Mouse (Mus musculus) NIH3T3 (cell line): Measurements from ENCODE around the gene Kcnb1.

ENCODE experiments used
- DNase-seq: peaks from one replicate; pipeline ENCODE4 v3.0.0-alpha.2; 2012; ENCODE audit warnings: low read depth

The Kcnb1 gene

GRCm38 (mm10) chr2:167060761-167061160, 129.2 kb downstream of the Kcnb1 start:
- DNase-seq, result no peak

- no peak for DNase-seq
Observed at GRCm38 (mm10) chr2:167060360-167060759, 129.6 kb downstream of the Kcnb1 start.

DNA sequence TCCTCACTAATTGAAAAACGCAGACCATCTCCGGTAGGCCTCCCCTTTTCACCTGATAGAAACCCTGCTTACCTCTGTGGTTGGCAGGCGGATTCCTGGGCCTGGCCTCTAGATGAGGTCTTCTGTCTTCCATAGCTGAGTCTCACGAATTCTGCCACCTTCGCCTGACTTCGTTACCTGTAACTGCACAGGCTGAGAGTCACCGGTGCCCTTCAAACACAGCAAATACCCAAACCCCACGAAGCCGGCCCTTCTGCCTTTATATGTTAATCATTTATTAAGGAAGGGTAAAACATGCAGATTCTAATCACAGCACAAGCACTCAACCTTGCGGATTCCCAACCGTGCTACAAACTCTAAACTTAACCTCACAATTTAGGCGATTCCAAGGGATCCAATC, 130.0 kb downstream of the Kcnb1 start:
- no peak for DNase-seq

- DNase-seq, result no peak
Observed at GRCm38 (mm10) chr2:167059536-167059935, 130.4 kb downstream of the Kcnb1 start.

GRCm38 (mm10) chr2:167058814-167059387, 131.1 kb downstream of the Kcnb1 start:
- no peak for DNase-seq

GRCm38 (mm10) chr2:167058201-167058600, 131.8 kb downstream of the Kcnb1 start:
- no peak for DNase-seq

- DNase-seq, result no peak
Observed at GRCm38 (mm10) chr2:167056942-167057323, 133.0 kb downstream of the Kcnb1 start.

- DNase-seq, result no peak
Observed at GRCm38 (mm10) chr2:167056210-167056941, 133.6 kb downstream of the Kcnb1 start.

DNA sequence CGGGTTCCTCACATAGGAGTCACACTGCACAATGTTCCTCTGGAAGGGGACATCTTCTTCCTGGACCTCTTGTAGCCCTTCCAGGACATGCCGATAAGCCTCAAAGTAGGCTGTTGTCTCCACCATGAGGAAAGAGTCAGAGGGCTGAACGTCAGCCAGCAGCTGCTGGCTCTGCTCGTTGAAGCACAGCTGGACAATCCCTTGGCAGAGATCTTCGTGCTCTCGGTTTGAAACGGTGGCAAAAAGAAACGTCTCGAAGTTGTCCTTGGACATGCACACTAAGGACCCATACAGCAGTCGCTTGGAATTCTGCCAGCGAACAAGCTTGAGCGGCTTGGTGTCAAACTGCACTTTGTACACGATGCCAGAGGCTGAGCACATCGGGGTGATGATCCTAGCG, 134.6 kb downstream of the Kcnb1 start:
- DNase-seq, result no peak

- DNase-seq, result no peak
Observed at GRCm38 (mm10) chr2:167053127-167053844, 136.7 kb downstream of the Kcnb1 start.

GRCm38 (mm10) chr2:167048698-167049358, 141.1 kb downstream of the Kcnb1 start:
- no peak for DNase-seq

GRCm38 (mm10) chr2:167048223-167048622, 141.7 kb downstream of the Kcnb1 start:
- no peak for DNase-seq
